Mouse (Mus musculus) kidney, postnatal 36 days (tissue): ENCODE results near the gene Sox18.

Source experiments
- DNase-seq, 2 experiments: peaks; one replicate each; pipeline ENCODE4 v3.0.0; 2021 to 2022; ENCODE audit warnings: mixed read lengths in 2 of 2

The Sox18 gene

GRCm38 (mm10) chr2:181679951-181680715 is 8.7 kb upstream of the Sox18 start, which contains the start of gene Tcea2:
Gene Tcea2 (plus strand): TSS chr2:181680310.
- peak; percentile 80 to 83 for DNase-seq

- DNase-seq = peak; percentile 88 to 90
These were observed 7.3 kb upstream of the Sox18 start for GRCm38 (mm10) chr2:181678780-181679179.

GRCm38 (mm10) chr2:181677755-181678098 is 6.3 kb upstream of the Sox18 start:
- DNase-seq = peak; percentile 64 to 67

- DNase-seq = peak; percentile 71 to 76
These were observed 5.8 kb upstream of the Sox18 start for GRCm38 (mm10) chr2:181677096-181677754.

GRCm38 (mm10) chr2:181676424-181676823 is 5.0 kb upstream of the Sox18 start:
- peak; percentile 17 to 54 for DNase-seq

- DNase-seq = peak; percentile 88 to 90
These were observed 4.0 kb upstream of the Sox18 start for GRCm38 (mm10) chr2:181675454-181675853.

GRCm38 (mm10) chr2:181674934-181675333 is 3.5 kb upstream of the Sox18 start:
- no peak for DNase-seq

- peak; percentile 10 to 16 for DNase-seq
These were observed 2.1 kb upstream of the Sox18 start for GRCm38 (mm10) chr2:181673501-181673900.

GRCm38 (mm10) chr2:181671984-181672383 is 544 bp upstream of the Sox18 start:
- DNase-seq = no peak

GRCm38 (mm10) chr2:181670913-181671311 is 528 bp downstream of the Sox18 start:
- DNase-seq = no peak

GRCm38 (mm10) chr2:181670285-181670912 is 1.0 kb downstream of the Sox18 start:
- peak; percentile 22 to 51 for DNase-seq

- peak; percentile 79 to 85 for DNase-seq
These were observed 8.2 kb downstream of the Sox18 start for GRCm38 (mm10) chr2:181663298-181663630.

GRCm38 (mm10) chr2:181662620-181663297 is 8.7 kb downstream of the Sox18 start:
- peak; percentile 63 to 66 for DNase-seq

- peak; percentile 93 for DNase-seq
These were observed 11.8 kb downstream of the Sox18 start for GRCm38 (mm10) chr2:181659609-181660055.

- peak; percentile 73 to 84 for DNase-seq
These were observed 12.4 kb downstream of the Sox18 start for GRCm38 (mm10) chr2:181658930-181659555.

GRCm38 (mm10) chr2:181658528-181658927 is 12.9 kb downstream of the Sox18 start:
- no peak for DNase-seq

- no peak for DNase-seq
These were observed 14.0 kb downstream of the Sox18 start for GRCm38 (mm10) chr2:181657441-181657840.

- no peak for DNase-seq
These were observed 14.7 kb downstream of the Sox18 start, which contains the start of gene Gm29797 for GRCm38 (mm10) chr2:181656734-181657133. Gene Gm29797 (plus strand): TSS chr2:181657034.

- DNase-seq = no peak
These were observed 17.9 kb downstream of the Sox18 start for GRCm38 (mm10) chr2:181653523-181653922.

- DNase-seq = no peak
These were observed 18.4 kb downstream of the Sox18 start for GRCm38 (mm10) chr2:181653065-181653464.

GRCm38 (mm10) chr2:181648926-181649325 is 22.5 kb downstream of the Sox18 start:
- no peak for DNase-seq

- DNase-seq = no peak
These were observed 24.6 kb downstream of the Sox18 start for GRCm38 (mm10) chr2:181646626-181647472.
